Mouse (Mus musculus) liver, adult 2 months (tissue): Measurements from ENCODE around the gene Fcor. TPM values are rescaled to one million over a fixed set of nuclear protein-coding genes. Genes with fewer than 3 reads are reported as not detected.
A peak's percentile ranks its signal among the peaks of the same experiment; 100 is the strongest.

Experiments
- DNase-seq: peaks from one replicate; pipeline ENCODE4 v3.0.0-alpha.2; 2011; ENCODE audit warnings: low read depth, low spot score; ENCODE audit errors: extremely low read depth
- H3K27ac ChIP-seq: fragments of 200-500 bp; replicated peaks from 2 replicates; pipeline ENCODE4 v1.5.1; 2012; ENCODE audit warnings: low read depth, mild to moderate bottlenecking, control low read depth, inconsistent platforms, low read length; ENCODE audit not compliant: insufficient read depth
- H3K27me3 ChIP-seq: fragments of 200-500 bp; 2 replicates; pipeline ENCODE4 v1.6.1; 2012; ENCODE audit warnings: mild to moderate bottlenecking, moderate library complexity, low read length, inconsistent platforms; ENCODE audit not compliant: control insufficient read depth, insufficient read depth
- H3K36me3 ChIP-seq: fragments of 200-500 bp; 2 replicates; pipeline ENCODE4 v1.6.1; 2012; ENCODE audit warnings: low read length, inconsistent platforms; ENCODE audit not compliant: control insufficient read depth, insufficient read depth
- H3K4me1 ChIP-seq: fragments of 200-500 bp; 2 replicates; pipeline ENCODE4 v1.6.1; 2011; ENCODE audit warnings: low read length; ENCODE audit not compliant: control insufficient read depth, insufficient read depth
- H3K4me3 ChIP-seq: fragments of 200-500 bp; 2 replicates; pipeline ENCODE4 v1.5.1; 2011; ENCODE audit warnings: low read depth, mild to moderate bottlenecking, control low read depth, low read length, moderate library complexity; ENCODE audit not compliant: insufficient read depth
- H3K79me2 ChIP-seq: fragments of 200-500 bp; 2 replicates; pipeline ENCODE4 v1.6.1; 2012; ENCODE audit warnings: inconsistent platforms, mild to moderate bottlenecking, low read length, moderate library complexity; ENCODE audit not compliant: control insufficient read depth, insufficient read depth
- H3K9ac ChIP-seq: fragments of 200-500 bp; 2 replicates; pipeline ENCODE4 v1.6.1; 2012; ENCODE audit warnings: low read depth, mild to moderate bottlenecking, control low read depth, inconsistent platforms, low read length
- CTCF ChIP-seq: fragments of 200-500 bp; IDR thresholded peaks from 2 replicates; pipeline ENCODE4 v1.5.1; 2011; ENCODE audit warnings: low read depth, low read length, control low read depth
- POLR2A ChIP-seq: fragments of 200-500 bp; IDR thresholded peaks from 2 replicates; pipeline ENCODE4 v1.6.1; 2011; ENCODE audit warnings: low read length, control low read depth; ENCODE audit not compliant: insufficient read depth; ENCODE audit errors: extremely low read depth
- WGBS: fragments of 180-500 bp; shearing (Covaris S2); methylation state at CpG from one replicate; pipeline ENCODE4 v1.1.7; 2018; 5-methylcytosine and 5-hydroxymethylcytosine counted together
- polyA plus RNA-seq: library from polyadenylated mRNA; depleted of rRNA; stranded (reverse); fragments of >200 nt; gene quantifications from 2 replicates; pipeline ENCODE4 v1.2.3, GENCODE M21; 2012
- total RNA-seq: library from RNA; depleted of rRNA; stranded (reverse); fragments of >200 nt; gene quantifications from 2 replicates; pipeline ENCODE4 v1.2.3, GENCODE M21; 2014

Gene Fcor
- total and polyA plus RNA-seq, 2 experiments = 1.9 to 5.7 TPM

GRCm38 (mm10) chr8:3645804-3646203, 26.4 kb downstream of the Fcor start:
- WGBS = 13% methylated on average over 5 of the region's 5 CpGs
- Histone ChIP-seq H3K79me2 (no peaks in the 10 kb centered on the region), H3K27me3 (no peaks in the 10 kb centered on the region), H3K27ac (no peak overlapping the region), H3K9ac (no peak overlapping the region), H3K36me3 (peaks cover 2% of the 10 kb centered on the region; the same call in 1 of the 2 replicates), H3K4me3 (no peak overlapping the region), H3K4me1 (no peaks in the 10 kb centered on the region)
- peak; percentile 75 for DNase-seq
- TF ChIP-seq CTCF = peak; percentile 67
- TF ChIP-seq POLR2A = no peak

DNA sequence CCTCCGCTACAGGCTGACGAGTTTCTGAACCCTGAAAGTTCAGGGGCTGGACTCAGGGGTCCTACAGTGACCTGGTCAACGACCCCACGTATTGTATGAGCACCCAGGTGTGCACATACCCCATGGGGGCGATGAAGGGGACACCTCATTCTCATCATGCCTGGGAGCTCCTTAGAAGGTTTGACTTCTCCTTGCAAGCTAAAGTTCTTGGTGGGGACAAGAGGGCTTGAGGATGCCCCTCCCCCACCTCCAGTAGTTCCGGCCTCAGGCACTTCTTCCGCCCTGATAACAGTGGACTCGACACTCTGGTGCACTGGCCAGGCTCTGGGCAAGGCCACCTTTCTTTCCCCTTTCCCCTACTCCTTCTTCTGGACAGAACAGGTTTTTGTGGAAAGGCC, 40.7 kb downstream of the Fcor start:
- Histone ChIP-seq H3K79me2 (no peaks in the 10 kb centered on the region; the same call in 1 of the 2 replicates), H3K4me1 (peaks cover 4% of the 10 kb centered on the region), H3K27ac (no peak overlapping the region), H3K4me3 (peak overlapping the region; percentile 73), H3K27me3 (no peaks in the 10 kb centered on the region), H3K36me3 (peaks cover 6% of the 10 kb centered on the region), H3K9ac (peak overlapping the region; percentile 66)
- DNase-seq = no peak
- TF ChIP-seq CTCF (no peak), POLR2A (no peak)
- WGBS = 7% methylated on average over 8 of the region's 8 CpGs

- H3K4me3 ChIP-seq = peak within 1 kb of the TSS; percentile 73
- H3K27ac ChIP-seq = no peak within 1 kb of the TSS
- H3K9ac ChIP-seq = peak within 1 kb of the TSS; percentile 66
- peaks cover 3% of the 10 kb centered on the region for H3K36me3 ChIP-seq
- 4% methylated on average over 47 of the region's 47 CpGs for WGBS
- DNase-seq = peak; percentile 64
- TF ChIP-seq POLR2A (0 out of 2 replicates have a peak, but pooled peaks have one; percentile 24), CTCF (no peak)
- H3K4me1 ChIP-seq = peaks cover 4% of the 10 kb centered on the region
- no peaks in the 10 kb centered on the region; the same call in 1 of the 2 replicates for H3K79me2 ChIP-seq
- H3K27me3 ChIP-seq = no peaks in the 10 kb centered on the region
Observed at GRCm38 (mm10) chr8:3630647-3631477, 41.3 kb downstream of the Fcor start, which contains the start of gene Stxbp2. TSS of gene Stxbp2 (plus strand) at chr8:3630955.

- peak; percentile 27; the same call in 1 of the 2 replicates for TF ChIP-seq CTCF
- no peak for TF ChIP-seq POLR2A
- no peak overlapping the region for H3K4me3 ChIP-seq
- no peak overlapping the region for H3K27ac ChIP-seq
- DNase-seq = peak; percentile 47
- H3K79me2 ChIP-seq = no peaks in the 10 kb centered on the region; the same call in 1 of the 2 replicates
- H3K36me3 ChIP-seq = no peaks in the 10 kb centered on the region
- H3K27me3 ChIP-seq = no peaks in the 10 kb centered on the region
- no peak overlapping the region for H3K9ac ChIP-seq
- peaks cover 4% of the 10 kb centered on the region for H3K4me1 ChIP-seq
- 30% methylated on average over 5 of the region's 5 CpGs for WGBS
Observed at GRCm38 (mm10) chr8:3628014-3628413, 44.1 kb downstream of the Fcor start.

- no peak for DNase-seq
- Histone ChIP-seq H3K27me3 (no peaks in the 10 kb centered on the region), H3K36me3 (no peaks in the 10 kb centered on the region), H3K79me2 (no peaks in the 10 kb centered on the region), H3K9ac (no peak overlapping the region), H3K4me1 (peaks cover 4% of the 10 kb centered on the region), H3K27ac (no peak overlapping the region), H3K4me3 (no peak overlapping the region)
- no peak for TF ChIP-seq POLR2A
- TF ChIP-seq CTCF = no peak
- WGBS = 47% methylated on average over 5 of the region's 5 CpGs
Observed at GRCm38 (mm10) chr8:3626971-3627370, 45.2 kb downstream of the Fcor start.

DNA sequence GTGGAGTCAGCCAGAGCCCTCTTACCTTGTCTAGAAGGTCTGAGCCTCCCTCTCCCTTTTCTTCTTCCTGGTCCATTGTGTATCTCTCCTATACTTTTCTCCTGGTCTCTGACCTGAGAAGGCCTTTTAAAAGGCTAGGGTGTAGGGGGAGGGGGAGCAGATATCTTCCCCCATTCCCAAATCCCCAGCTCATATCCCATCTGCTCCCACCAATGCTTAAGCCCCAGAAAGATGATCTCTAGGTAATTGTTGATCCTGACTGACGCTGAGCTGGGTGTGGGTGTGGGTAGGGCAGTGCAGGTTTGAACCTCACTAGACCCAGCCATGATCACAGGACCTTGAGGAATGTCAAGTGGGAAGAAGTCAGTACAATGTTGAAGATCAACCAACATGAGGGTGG, 46.7 kb downstream of the Fcor start, which contains the start of gene Pcp2:
Gene Pcp2, minus strand, starts transcription at position 101 of the 400 bp plus-strand sequence.
- no peak within 1 kb of the TSS for H3K4me3 ChIP-seq
- no peaks in the 10 kb centered on the region for H3K27me3 ChIP-seq
- H3K79me2 ChIP-seq = peaks cover 4% of the 10 kb centered on the region; the same call in 1 of the 2 replicates
- H3K27ac ChIP-seq = no peak within 1 kb of the TSS
- TF ChIP-seq CTCF (no peak), POLR2A (no peak)
- WGBS = 82% methylated on average over 1 of the region's 1 CpGs
- peaks cover under 1% of the 10 kb centered on the region for H3K4me1 ChIP-seq
- H3K36me3 ChIP-seq = no peaks in the 10 kb centered on the region
- no peak within 1 kb of the TSS for H3K9ac ChIP-seq
- DNase-seq = no peak
